Mouse (Mus musculus) adrenal gland, postnatal 25 days (tissue): ENCODE data around the gene 4930432K21Rik. TPM values are rescaled to one million over a fixed set of nuclear protein-coding genes. Genes with fewer than 3 reads are reported as not detected.

Source experiments
- DNase-seq: peaks from one replicate; pipeline ENCODE4 v3.0.0; 2021; ENCODE audit warnings: mixed read lengths
- total RNA-seq: library from RNA; stranded (reverse); gene quantifications from 2 replicates; pipeline ENCODE4 v1.2.3, GENCODE M21; 2021

Gene 4930432K21Rik
- total RNA-seq, 1 experiment from 2014 or later = 0.73 TPM

- DNase-seq = no peak
Observed at GRCm38 (mm10) chr8:84148531-84148850, 666 bp downstream of the 4930432K21Rik start.

GRCm38 (mm10) chr8:84149181-84149580, 1.4 kb downstream of the 4930432K21Rik start:
- DNase-seq = no peak

GRCm38 (mm10) chr8:84157620-84158019, 9.8 kb downstream of the 4930432K21Rik start:
- DNase-seq = no peak

GRCm38 (mm10) chr8:84167696-84168095, 19.9 kb downstream of the 4930432K21Rik start:
- no peak for DNase-seq

GRCm38 (mm10) chr8:84170096-84170495, 22.3 kb downstream of the 4930432K21Rik start:
- DNase-seq = peak; percentile 16

- no peak for DNase-seq
Observed at GRCm38 (mm10) chr8:84173861-84174260, 26.0 kb downstream of the 4930432K21Rik start.

- DNase-seq = no peak
Observed at GRCm38 (mm10) chr8:84176560-84176959, 28.7 kb downstream of the 4930432K21Rik start.

- DNase-seq = no peak
Observed at GRCm38 (mm10) chr8:84177405-84177804, 29.6 kb downstream of the 4930432K21Rik start.

- no peak for DNase-seq
Observed at GRCm38 (mm10) chr8:84178592-84178991, 30.8 kb downstream of the 4930432K21Rik start.

- DNase-seq = no peak
Observed at GRCm38 (mm10) chr8:84179946-84180345, 32.1 kb downstream of the 4930432K21Rik start.

- no peak for DNase-seq
Observed at GRCm38 (mm10) chr8:84180530-84181190, 32.8 kb downstream of the 4930432K21Rik start.

GRCm38 (mm10) chr8:84182833-84183232, 35.0 kb downstream of the 4930432K21Rik start:
- no peak for DNase-seq

GRCm38 (mm10) chr8:84183261-84184084, 35.6 kb downstream of the 4930432K21Rik start:
- DNase-seq = no peak

GRCm38 (mm10) chr8:84184085-84185043, 36.5 kb downstream of the 4930432K21Rik start:
- DNase-seq = no peak

GRCm38 (mm10) chr8:84185117-84185516, 37.3 kb downstream of the 4930432K21Rik start, which contains the start of gene Nanos3:
TSS of gene Nanos3 (minus strand) at chr8:84185217.
- no peak for DNase-seq

- DNase-seq = peak; percentile 67
Observed at GRCm38 (mm10) chr8:84186547-84186946, 38.7 kb downstream of the 4930432K21Rik start.

- no peak for DNase-seq
Observed at GRCm38 (mm10) chr8:84187065-84187755, 39.4 kb downstream of the 4930432K21Rik start.

GRCm38 (mm10) chr8:84188671-84189070, 40.8 kb downstream of the 4930432K21Rik start:
- DNase-seq = no peak

GRCm38 (mm10) chr8:84189603-84190002, 41.8 kb downstream of the 4930432K21Rik start:
- DNase-seq = no peak

GRCm38 (mm10) chr8:84190191-84190867, 42.5 kb downstream of the 4930432K21Rik start:
- DNase-seq = no peak

GRCm38 (mm10) chr8:84192023-84192422, 44.2 kb downstream of the 4930432K21Rik start:
- DNase-seq = peak; percentile 81
